Mouse (Mus musculus): ENCODE measurements around the gene Plekhg6.

Gene Plekhg6

GRCm38 (mm10) chr6:125322794-125323193 lies 57.8 kb downstream of the Plekhg6 start:
- DNase-seq: no peak

DNA sequence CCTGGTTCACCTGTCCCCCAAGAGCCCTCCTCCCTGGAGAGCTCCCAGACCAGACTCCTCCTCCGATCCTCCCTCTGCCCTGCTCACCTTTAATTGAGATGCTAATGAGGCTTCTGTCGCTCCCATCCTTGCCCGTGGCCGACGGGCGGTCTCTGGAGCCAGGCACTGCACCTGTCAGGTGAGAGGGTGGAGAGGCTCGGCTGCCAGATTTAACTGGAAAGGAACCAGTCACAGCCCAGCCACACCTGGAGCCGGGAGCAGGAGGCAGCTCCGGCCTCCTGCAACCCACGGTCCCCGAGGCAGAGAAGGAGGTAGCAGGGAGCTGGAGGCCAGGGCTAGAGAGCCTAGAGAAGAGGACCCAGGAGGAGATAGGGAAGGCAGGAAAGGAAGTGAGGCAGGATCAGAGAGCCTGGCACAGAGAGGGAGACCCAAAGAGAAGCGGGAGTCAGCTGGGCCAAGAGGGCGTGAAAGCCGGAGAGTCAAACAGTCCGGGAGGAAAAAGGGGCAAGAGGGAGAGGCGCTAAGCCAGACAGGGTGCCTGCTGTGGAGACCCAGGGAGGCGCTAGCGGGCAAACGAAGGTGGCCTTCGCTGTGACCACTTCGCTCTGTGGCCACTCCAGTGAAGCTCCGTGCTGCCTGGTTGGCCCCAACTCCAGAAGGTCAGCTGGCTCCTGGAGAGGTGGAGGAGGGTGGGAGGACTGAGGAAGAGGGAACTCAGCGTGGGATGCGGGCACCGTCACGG lies 59.3 kb downstream of the Plekhg6 start:
- no peak for DNase-seq

DNA sequence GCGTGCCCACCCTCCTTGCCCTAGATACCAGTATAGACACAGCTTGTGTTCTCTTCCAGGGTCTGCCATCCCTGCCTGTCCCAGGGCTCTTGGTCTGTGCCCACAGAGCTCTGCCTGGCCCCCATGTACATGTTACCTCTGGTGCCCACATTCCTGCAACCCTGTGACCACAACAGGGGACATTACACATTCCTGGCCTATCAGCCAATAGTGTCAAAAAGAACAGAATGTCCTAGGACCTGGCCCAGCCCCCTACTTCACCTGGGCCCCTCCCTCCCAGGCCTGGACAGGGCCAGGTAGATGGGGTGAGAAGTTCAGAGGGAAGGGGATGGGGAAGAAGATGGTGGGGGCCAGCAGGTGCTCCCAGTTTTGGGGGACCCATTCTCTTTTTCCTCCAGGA lies 60.3 kb downstream of the Plekhg6 start, which contains the start of gene Scnn1a:
Gene Scnn1a, plus strand, starts transcription at position 337 of the 400 bp plus-strand sequence.
- no peak for DNase-seq

GRCm38 (mm10) chr6:125319919-125320296 lies 60.7 kb downstream of the Plekhg6 start:
- DNase-seq: no peak

DNA sequence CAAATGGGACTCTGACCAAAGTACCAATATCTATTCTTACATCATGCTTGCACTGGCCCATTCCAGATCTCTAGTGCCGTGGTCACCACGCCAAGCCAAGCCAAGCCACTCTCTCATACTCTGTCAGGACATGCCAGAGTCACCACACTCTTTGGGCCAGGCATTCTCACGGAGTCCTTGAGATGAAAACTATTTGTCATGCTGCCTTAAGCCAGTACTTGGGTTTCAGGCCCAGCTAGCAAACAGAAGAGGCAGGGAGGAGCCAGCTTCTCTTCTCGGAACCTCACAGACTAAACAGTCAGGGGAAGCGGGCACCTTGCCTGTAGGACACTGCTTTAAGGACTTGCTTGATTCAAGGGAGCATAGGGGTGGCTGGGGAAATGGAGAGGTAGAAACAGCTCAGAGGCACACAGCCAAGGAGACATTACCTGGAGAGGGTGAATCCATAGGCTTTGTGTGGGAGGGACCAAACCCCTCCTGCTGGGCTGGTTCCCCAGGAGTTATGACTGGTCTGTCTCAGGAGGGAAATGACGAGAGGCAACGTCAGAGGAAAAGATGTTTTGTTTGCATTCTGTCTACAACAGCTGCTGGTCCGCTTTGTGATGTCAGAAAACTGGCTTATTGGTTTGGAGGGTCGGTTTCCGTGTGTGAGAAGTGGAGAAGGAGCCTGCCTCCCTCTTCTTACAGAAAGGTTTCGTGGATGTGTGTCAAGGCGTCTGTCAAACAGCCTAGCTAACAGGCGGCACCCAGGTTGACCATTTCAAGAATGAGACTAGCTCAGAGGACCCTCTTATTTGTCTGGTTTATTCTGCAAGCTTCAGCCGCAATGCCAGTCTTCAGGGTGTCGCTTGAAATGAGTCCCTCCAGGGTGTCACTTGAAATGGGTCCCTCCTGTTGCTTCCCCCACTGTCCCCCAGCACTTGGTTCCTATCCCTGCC lies 61.3 kb downstream of the Plekhg6 start:
- DNase-seq: no peak

DNA sequence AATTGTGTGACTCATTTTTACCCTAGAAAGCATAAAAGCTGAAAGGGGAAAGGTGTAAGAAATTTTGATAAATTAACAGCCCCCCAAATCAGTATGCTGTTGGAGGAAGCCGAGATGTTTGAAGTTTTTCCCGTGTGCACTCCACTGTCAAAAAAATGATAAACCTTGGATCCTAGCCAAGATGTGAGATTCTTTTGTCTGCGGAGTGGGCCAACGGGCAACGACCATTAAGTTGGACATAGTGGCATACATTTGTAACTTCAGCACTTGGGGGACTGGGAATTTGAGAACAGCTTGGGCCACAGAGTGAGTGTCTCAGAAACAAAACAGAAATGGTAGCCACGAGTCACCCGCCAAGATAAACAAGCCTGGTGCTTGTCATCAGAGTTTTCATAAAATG lies 63.5 kb downstream of the Plekhg6 start:
- DNase-seq: no peak

DNA sequence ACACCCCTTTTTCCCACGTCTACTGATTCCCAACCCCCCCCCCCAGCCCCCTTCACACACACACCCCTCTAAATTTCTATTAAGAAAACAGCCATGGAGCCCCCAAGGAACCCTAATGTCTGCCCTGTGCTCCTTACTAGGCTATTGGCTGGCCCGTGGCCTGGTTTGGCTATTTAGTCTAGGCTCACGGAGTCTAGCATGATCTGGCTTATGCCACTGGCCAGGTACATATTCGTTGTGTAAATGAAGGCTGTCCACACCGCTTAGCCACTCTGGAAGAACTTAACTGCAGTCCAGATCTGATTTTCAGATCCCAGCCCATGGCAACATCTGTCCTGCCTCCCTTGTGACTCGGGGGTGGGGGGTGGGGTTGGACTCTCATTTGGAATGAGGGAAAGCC lies 65.8 kb downstream of the Plekhg6 start:
- DNase-seq: no peak

DNA sequence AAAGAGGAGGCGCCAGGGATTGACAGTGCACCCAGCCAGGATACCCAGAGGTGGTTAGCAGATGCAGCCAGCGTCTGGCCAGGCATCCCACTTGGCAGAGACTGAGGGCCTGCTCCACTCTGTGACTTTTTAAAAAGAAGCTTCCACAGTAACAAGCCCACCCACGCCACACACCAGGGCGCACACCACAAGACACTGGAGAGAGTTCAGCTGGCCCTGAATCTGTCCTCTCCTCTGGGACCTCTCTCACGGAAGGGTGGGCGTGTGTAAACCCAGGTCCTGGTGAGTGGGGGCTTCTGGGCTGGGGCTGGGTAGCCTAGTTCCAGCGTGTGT lies 66.4 kb downstream of the Plekhg6 start:
- DNase-seq: no peak

DNA sequence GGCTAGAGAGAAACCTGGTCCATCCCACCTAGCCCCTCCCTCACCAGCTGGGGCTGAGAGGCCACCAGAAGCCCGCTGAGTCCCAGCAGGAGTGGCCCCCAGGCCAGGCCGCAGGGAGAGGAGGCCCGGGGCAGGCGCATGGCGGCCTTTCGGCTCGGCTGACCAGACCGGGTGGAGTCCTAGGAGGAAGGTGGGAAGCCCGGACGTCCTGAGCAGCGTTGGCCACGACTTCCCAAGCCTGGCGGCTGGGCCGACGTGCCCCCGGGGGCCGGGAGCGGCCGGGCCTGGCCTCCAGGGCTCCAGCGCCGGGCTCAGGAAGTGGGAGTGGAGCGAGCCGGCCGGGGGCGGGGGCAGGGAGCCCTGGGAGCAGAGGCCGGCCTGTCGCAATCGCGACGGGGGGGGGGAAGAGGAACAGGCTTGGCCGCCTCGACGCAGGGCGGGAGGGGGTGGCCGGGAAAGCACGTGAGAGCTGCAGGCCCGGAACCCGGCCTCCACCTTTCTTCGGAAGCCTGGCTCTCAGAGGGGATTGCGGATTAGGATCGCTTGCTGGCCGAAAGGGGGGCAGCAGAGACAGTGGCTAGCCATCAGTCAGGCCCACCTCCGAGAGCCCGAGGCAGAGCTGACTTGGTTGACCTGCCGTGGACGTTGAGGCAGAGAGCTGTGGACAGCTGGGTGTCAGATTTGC lies 66.9 kb downstream of the Plekhg6 start, which contains the start of gene Ltbr:
Gene Ltbr, minus strand, starts transcription at position 340 of the 685 bp plus-strand sequence.
- peak; percentile 26 for DNase-seq

All from cerebellum, adult 8-10 months (tissue).